Mouse (Mus musculus) bone marrow macrophage, adult 2 months (primary cell): ENCODE measurements around the gene Xlr3c. TPM values are rescaled to one million over a fixed set of nuclear protein-coding genes. Genes with fewer than 3 reads are reported as not detected.
"Not testable (repeated sequence)": the region's sequence is repeated elsewhere in the genome, so short reads cannot be mapped to it uniquely, and the experiment has no call there.

ENCODE experiments used
- H3K27ac ChIP-seq: 2 replicates; pipeline ENCODE4 v1.5.1; 2012; ENCODE audit warnings: low read depth, low read length; ENCODE audit not compliant: insufficient read depth
- H3K4me1 ChIP-seq: 2 replicates; pipeline ENCODE4 v1.6.1; 2012; ENCODE audit warnings: low read length; ENCODE audit not compliant: control insufficient read depth, insufficient read depth
- H3K4me3 ChIP-seq: 2 replicates; pipeline ENCODE4 v1.5.1; 2012; ENCODE audit warnings: mild to moderate bottlenecking, low read length, moderate library complexity; ENCODE audit not compliant: insufficient read depth
- CTCF ChIP-seq: IDR thresholded peaks from 2 replicates; pipeline ENCODE4 v1.5.1; 2012; ENCODE audit warnings: low read depth, mild to moderate bottlenecking, low read length, moderate library complexity
- POLR2A ChIP-seq: IDR thresholded peaks from 2 replicates; pipeline ENCODE4 v1.6.1; 2012; ENCODE audit warnings: mild to moderate bottlenecking, low read depth, low read length, borderline replicate concordance
- polyA plus RNA-seq: library from polyadenylated mRNA; stranded (reverse); fragments of >200 nt; gene quantifications from 2 replicates; pipeline ENCODE4 v1.2.4, GENCODE M21; 2012; ENCODE audit not compliant: missing spikeins, insufficient read depth, insufficient read length

Xlr3c gene
- polyA plus RNA-seq = not detected in 2 replicates

DNA sequence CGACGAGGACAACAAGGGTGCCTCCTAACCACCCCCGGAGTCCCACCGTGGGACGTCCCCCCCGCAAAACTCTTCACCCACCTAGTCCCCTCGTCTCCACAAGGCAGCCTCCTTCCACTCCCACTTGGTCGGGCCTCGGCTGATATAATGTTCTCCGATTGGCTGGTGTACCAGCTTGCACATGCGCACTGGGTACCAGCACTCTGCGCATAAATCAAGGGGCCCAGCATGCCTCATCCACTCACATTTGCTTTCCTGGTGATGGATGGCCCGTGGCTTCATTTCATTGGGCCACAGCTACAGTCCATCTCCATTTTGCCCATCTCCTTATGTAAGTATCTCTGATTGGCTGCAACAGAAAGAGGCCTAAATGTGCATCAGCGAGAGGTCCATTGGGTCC is at the start of gene Xlr3c:
TSS of gene Xlr3c (minus strand) at position 121 of the 400 bp plus-strand sequence.
- not testable (repeated sequence) for H3K4me3 ChIP-seq, H3K4me1 ChIP-seq, H3K27ac ChIP-seq

DNA sequence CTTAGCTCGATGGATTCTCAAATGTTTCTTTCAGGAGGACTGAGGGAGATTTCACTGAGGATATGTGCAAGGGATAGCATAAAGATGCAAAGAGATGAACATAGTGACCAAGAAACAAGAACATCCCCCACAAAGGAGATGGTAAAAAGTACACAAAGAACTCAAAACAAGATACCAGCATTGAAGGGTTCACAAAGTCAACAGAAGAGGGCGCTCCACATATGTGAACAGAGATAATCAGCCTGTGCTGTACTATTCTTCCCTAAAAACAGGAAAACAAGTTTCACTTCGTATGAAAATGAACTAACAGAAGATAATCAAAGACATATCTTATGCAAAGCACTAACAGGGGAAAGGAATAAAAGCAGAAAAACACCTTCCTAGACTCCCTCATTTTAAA is 47.3 kb upstream of the Xlr3c start:
- TF ChIP-seq CTCF (no peak), POLR2A (no peak)
- Histone ChIP-seq H3K4me3 (no peak overlapping the region), H3K4me1 (no peaks in the 10 kb centered on the region), H3K27ac (no peak overlapping the region)

DNA sequence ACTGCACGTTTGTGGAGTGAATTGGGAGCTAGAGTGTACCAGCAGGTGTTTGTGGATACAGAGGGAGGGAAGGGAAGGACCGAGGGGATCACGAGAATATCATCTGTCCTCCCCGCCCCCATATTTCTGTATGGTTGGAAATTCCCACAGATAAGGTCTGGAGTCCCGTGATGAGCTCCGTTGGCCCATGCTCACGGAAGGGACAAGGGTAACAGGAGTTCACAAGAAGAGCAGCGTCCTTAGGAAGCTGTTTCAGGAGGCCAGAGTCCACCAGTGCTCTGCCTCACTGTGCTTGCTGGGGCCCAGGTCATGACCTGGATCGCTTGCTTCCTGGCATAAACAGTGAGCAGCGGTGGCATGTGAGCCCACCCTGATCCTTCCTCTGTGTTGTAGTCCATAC is 30.6 kb upstream of the Xlr3c start:
- H3K4me1 ChIP-seq, H3K27ac ChIP-seq, H3K4me3 ChIP-seq: not testable (repeated sequence)

DNA sequence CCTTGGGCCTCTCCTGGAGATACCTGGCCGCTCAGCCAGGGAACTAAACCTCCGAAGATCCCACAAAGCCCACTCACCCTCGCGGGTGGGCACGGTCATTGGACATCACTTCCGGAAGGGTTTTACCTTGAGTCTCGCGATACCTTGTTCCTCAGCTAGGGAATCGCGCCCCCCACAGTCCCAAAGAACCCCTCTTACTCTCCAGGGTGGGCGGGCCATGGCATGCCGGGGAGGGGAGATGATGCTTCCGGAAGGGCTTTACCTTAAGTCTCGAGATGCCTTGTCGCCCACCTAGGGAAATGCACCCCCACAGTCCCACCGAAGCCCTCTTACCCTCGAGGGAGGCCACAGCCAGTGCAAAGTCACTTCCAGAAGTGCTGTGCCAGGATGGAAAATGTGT is 27.7 kb upstream of the Xlr3c start, which contains the start of the genes Xlr5a and Xlr5c:
TSS of gene Xlr5a (minus strand) at position 101 of the 400 bp plus-strand sequence.
TSS of gene Xlr5c (minus strand) at position 101 of the 400 bp plus-strand sequence.
- H3K4me1 ChIP-seq, H3K27ac ChIP-seq, H3K4me3 ChIP-seq: not testable (repeated sequence)

DNA sequence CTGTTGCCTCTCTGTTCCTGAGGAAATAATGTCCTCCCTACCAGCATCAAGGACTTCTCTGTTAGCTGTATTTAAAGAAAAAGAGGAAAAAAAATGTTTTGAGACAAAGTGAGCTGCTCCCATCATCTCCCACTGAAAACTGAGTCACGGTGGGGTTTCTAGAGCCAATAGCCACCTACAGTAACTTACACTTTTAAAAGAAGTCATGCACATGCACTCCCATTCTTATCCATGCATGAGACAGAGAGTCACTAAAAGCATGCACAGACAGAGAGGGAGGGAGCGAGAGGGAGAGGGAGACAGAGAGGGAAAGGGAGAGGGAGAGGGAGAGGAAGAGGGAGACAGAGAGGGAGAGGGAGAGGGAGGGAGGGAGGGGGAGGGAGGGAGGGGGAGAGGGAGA is 2.8 kb downstream of the Xlr3c start:
- not testable (repeated sequence) for H3K4me3 ChIP-seq, H3K4me1 ChIP-seq, H3K27ac ChIP-seq

DNA sequence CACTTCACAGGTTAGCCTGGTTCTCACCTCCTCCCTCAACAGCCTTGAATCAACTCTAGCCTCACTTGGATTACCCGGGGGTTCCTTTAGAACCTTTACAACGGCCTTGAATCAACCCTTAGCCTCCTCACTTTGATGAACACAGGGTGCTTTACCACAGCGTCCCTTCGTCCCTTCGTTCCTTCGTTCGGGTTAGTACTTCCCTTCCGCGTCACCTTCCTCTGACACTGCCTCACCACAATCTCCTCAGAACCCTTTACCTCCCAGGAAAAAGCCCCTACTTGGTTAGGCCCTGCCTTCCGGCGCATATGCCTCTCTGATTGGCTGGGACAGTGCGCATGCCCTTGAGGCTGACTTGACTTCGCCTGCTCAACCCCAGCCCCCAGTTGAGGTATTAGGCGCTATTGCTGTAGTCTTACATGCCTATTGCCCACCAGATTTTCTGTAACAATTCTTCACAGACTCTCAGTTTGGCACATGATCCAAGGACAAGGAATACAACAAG is 22.3 kb downstream of the Xlr3c start, which contains the start of gene Xlr4c:
TSS of gene Xlr4c (minus strand) at position 310 of the 505 bp plus-strand sequence.
- not testable (repeated sequence) for H3K4me3 ChIP-seq, H3K27ac ChIP-seq

DNA sequence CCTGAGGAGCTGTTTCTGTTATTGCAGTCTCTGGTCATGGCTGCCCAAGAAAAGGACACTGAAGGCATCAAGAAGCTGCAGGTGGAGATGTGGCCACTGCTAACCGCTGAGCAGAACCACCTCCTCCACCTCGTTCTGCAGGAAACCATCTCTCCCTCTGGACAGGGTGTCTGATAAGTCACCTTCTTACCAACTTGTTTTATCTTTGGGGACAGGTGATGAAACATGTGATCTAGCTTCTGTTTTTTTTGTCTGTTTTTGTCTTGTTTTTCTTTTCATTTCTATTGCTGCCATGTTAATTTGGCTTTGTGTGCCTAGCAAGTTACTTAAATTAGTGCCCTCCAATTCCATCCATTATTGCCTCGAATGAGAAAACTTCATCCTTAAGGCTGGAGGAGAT is 35.9 kb downstream of the Xlr3c start:
- Histone ChIP-seq H3K4me1 (no peaks in the 10 kb centered on the region), H3K27ac (no peak overlapping the region), H3K4me3 (peak overlapping the region; percentile 88)
- TF ChIP-seq POLR2A (no peak), CTCF (no peak)

More for the DNA sequence above, 22.3 kb downstream of the Xlr3c start, which contains the start of gene Xlr4c:
- not testable (repeated sequence) for H3K4me1 ChIP-seq

DNA sequence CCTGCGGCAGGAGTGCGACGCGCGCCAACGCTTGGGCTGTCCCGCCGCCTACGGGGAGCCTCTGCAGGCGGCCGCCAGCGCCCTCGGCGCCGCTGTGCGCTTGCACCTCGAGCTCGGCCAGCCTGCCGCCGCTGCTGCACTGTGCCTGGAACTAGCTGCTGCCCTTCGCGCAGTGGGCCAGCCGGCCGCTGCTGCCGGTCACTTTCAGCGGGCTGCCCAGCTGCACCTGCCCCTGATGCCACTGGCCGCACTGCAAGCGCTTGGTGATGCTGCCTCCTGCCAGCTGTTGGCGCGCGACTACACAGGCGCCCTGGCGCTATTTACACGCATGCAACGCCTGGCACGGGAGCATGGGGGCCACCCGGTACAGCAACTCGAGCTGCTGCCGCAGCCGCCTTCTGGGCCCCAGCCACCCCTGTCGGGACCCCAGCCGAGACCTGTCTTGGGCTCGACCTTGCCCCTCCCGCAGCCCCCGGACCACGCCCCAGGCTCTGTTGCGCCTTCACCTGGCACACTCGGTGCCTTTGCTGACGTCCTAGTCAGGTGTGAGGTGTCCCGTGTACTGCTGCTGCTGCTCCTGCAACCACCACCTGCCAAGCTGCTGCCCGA is 36.5 kb downstream of the Xlr3c start:
- Histone ChIP-seq H3K27ac (peak overlapping the region; percentile 63), H3K4me1 (no peaks in the 10 kb centered on the region), H3K4me3 (peak overlapping the region; percentile 88)
- TF ChIP-seq CTCF = no peak
- TF ChIP-seq POLR2A = no peak

DNA sequence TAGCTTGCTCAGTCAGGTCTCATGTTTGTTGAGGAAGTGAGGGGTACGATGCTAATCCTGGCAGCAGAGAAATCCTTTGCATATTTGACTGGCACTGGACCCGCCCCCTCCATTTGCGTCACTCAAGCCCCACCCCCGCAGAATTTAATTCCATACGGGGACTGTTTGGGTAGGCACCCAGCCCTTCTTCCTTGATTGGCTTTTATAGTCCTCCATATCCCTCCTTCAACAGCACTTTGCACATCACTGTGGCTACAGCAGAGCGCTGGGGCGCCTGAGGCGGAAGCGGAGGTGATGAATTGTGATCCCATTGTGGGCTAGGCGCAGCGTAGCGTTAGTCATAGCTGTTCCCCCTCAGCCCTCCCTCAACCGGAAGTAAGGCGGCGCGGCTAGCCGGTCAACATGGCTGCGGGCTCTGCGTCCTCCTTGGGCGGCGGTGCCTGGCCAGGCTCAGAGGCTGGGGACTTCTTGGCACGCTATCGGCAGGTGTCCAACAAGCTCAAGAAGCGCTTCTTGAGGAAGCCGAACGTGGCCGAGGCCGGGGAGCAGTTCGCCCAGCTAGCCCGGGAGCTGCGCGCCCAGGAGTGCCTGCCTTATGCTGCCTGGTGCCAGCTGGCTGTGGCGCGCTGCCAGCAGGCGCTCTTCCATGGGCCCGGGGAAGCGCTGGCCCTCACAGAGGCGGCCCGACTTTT is 37.1 kb downstream of the Xlr3c start, which contains the start of gene F8a:
TSS of gene F8a (plus strand) at position 378 of the 692 bp plus-strand sequence.
- no peak for TF ChIP-seq CTCF
- TF ChIP-seq POLR2A = no peak
- Histone ChIP-seq H3K4me3 (peak within 1 kb of the TSS; percentile 88), H3K27ac (peak within 1 kb of the TSS; percentile 63), H3K4me1 (no peaks in the 10 kb centered on the region)

DNA sequence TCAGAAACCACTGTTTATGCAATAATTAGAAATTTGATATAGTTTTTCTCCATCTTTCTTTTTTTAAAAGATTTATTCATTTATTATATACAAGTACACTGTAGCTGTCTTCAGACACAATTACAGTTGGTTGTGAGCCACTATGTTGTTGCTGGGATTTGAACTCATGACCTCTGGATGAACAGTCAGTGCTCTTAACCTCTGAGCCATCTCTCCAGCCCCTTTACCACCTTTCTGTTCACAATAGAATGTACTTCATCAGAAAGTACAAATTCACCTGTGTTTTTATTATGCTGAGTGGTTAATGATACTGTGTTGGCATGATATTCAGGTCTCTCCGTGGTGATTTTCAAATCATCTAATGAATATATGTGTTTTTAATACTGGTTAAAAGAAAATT is 39.8 kb downstream of the Xlr3c start:
- Histone ChIP-seq H3K4me1 (no peaks in the 10 kb centered on the region), H3K4me3 (no peak overlapping the region), H3K27ac (no peak overlapping the region)
- TF ChIP-seq POLR2A (no peak), CTCF (no peak)

DNA sequence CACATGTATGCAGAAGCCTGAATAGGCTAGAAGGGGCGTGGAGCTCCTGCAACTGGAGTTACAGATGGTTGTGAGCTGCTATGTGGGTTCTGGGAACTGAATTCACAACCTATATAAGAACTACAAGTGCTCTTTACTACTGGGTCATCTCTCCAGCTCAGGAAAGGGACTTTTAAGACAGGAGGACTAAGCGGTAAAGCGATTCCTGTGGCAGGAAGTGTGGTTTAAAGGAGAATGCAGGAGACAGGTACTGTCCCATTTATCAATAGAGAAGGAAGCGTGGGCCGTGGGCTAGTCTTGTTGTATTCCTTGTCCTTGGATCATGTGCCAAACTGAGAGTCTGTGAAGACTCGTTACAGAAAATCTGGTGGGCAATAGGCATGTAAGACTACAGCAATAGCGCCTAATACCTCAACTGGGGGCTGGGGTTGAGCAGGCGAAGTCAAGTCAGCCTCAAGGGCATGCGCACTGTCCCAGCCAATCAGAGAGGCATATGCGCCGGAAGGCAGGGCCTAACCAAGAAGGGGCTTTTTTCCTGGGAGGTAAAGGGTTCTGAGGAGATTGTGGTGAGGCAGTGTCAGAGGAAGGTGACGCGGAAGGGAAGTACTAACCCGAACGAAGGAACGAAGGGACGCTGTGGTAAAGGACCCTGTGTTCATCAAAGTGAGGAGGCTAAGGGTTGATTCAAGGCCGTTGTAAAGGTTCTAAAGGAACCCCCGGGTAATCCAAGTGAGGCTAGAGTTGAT is 51.2 kb downstream of the Xlr3c start, which contains the start of gene Xlr4b:
TSS of gene Xlr4b (plus strand) at position 515 of the 746 bp plus-strand sequence.
- H3K27ac ChIP-seq, H3K4me1 ChIP-seq, H3K4me3 ChIP-seq: not testable (repeated sequence)
